Comparison of ENCODE assay signal across 19 mouse cellular contexts in the genomic region with DNA sequence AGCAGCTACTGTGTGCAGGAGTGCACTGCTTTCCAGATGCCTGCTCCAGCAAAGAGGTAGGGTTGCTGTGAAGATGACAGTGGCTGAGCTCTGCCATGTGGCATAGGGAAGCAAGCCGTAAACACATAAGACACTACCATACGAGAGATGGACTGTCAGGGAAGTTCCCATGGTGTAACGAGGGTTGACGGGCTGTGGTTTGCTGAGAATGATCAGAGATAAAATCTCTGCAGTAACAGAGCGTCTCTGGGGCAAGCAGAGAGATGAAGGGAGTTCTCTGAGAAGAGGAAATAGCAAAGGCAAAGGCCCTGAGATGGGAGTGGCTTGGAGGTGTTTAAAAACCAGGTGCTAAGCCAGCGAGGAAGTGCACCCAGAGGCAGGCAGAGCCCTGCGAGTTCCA. TPM values are rescaled to one million over a fixed set of nuclear protein-coding genes. Genes with fewer than 3 reads are reported as not detected.
DNase-seq lines count a peak whose midpoint lies in the region; ATAC-seq lines count a peak whose summit lies in the region.
"Had no signal": no experiment of that assay in that cellular context is flagged by ENCODE, and none has a peak within 500 bp of the region (broad histone marks: within the 10 kb centered on the region; RNA-seq: fewer than 3 reads in every experiment).

No protein-coding gene starts in this region.

- peak; percentile 91 for ATAC-seq in activated CD4-positive, CD25-positive, alpha-beta regulatory T cell, adult 4 months
- ATAC-seq: forebrain, postnatal 0 days had no signal

- DNase-seq in spleen, postnatal 36 days (ENCODE audit: low spot score in 2 of 2): peak; percentile 3 to 11
- no peak for DNase-seq in spleen, adult 12 weeks (ENCODE audit: low spot score)
- DNase-seq in thymus, postnatal 0 days (ENCODE audit: low spot score): peak; percentile 31
- DNase-seq in liver: no peak
- no peak for DNase-seq in kidney, postnatal 4 days
- no peak for DNase-seq in retina, embryonic 14.5 days (ENCODE audit: low spot score)
- DNase-seq: adrenal gland, adult 8-10 months; B cell, adult 2 months; cerebellum, adult 2 months; forebrain, postnatal 0 days; gastrocnemius, postnatal 25 days; heart, adult 18-20 months; kidney, adult 2 months; kidney, postnatal 14 days; left cerebral cortex, postnatal 4 days; retina, postnatal 1 day; right cerebral cortex, postnatal 25 days had no signal

RNA-seq across cellular contexts. Expression of gene Gnao1, which starts 54.3 kb away (rescaled TPM):
- polyA plus RNA-seq in activated CD4-positive, CD25-positive, alpha-beta regulatory T cell, adult 4 months (2017; shearing (Covaris generic)): 1 to 10 TPM in 1 of 2 experiments, not detected in 1; 1.0 TPM
- polyA plus RNA-seq in thymus, postnatal 0 days (2015; fragmentation: Nextera tagmentation; extraction: Ambion mirVana): 0.60 and 0.63 TPM in 2 replicates
- polyA plus RNA-seq: macrophage had no signal

Comparison
In these comparisons a context has a peak if more than half of its experiments do, and no peak if none do; other contexts are left out.
1. DNase-seq: peak in spleen, postnatal 36 days (2 of 2) and thymus, postnatal 0 days (single experiment); none in spleen, adult 12 weeks (single experiment), liver (single experiment), kidney, postnatal 4 days (0 of 2) and retina, embryonic 14.5 days (single experiment).